Mouse (Mus musculus) heart, embryonic 15.5 days (tissue): Measurements from ENCODE around the gene Xylt1. TPM values are rescaled to one million over a fixed set of nuclear protein-coding genes. Genes with fewer than 3 reads are reported as not detected.

Experiments used
- ATAC-seq: fragments of 200-750 bp; cut with Nextera tagmentation; replicated peaks from 2 replicates; pipeline ENCODE4 v1.8.0; 2017; ENCODE audit warnings: low read depth, moderate TSS enrichment; ENCODE audit not compliant: insufficient number of reproducible peaks, insufficient read depth, low FRiP score
- H3K27ac ChIP-seq: fragments of 300-500 bp; sonication (generic); 2 replicates; pipeline ENCODE4 v1.5.1; 2015; ENCODE audit warnings: mild to moderate bottlenecking, inconsistent platforms
- H3K27me3 ChIP-seq: fragments of 300-500 bp; sonication (generic); 2 replicates; pipeline ENCODE4 v1.6.1; 2015; ENCODE audit warnings: inconsistent platforms
- H3K36me3 ChIP-seq: fragments of 300-500 bp; sonication (generic); 2 replicates; pipeline ENCODE4 v1.6.1; 2015; ENCODE audit warnings: mild to moderate bottlenecking, inconsistent platforms
- H3K4me1 ChIP-seq: fragments of 300-500 bp; sonication (generic); replicated peaks from 2 replicates; pipeline ENCODE4 v1.6.1; 2015; ENCODE audit warnings: inconsistent platforms
- H3K4me2 ChIP-seq: fragments of 300-500 bp; sonication (generic); 2 replicates; pipeline ENCODE4 v1.6.1; 2015; ENCODE audit warnings: inconsistent platforms, mild to moderate bottlenecking, moderate library complexity
- H3K4me3 ChIP-seq: fragments of 300-500 bp; sonication (generic); 2 replicates; pipeline ENCODE4 v1.5.1; 2015; ENCODE audit warnings: mild to moderate bottlenecking, inconsistent platforms
- H3K9ac ChIP-seq: fragments of 300-500 bp; sonication (generic); 2 replicates; pipeline ENCODE4 v1.6.1; 2015; ENCODE audit warnings: mild to moderate bottlenecking, inconsistent platforms
- H3K9me3 ChIP-seq: fragments of 300-500 bp; sonication (generic); replicated peaks from 2 replicates; pipeline ENCODE4 v1.6.1; 2016; ENCODE audit warnings: inconsistent platforms
- WGBS: fragments of 180-500 bp; shearing (Covaris S2); methylation state at CpG from one replicate; pipeline ENCODE4 v1.1.7; 2015; ENCODE audit warnings: mixed read lengths; 5-methylcytosine and 5-hydroxymethylcytosine counted together
- polyA plus RNA-seq: library from polyadenylated mRNA; unstranded; fragments of >200 nt; fragmentation: Nextera tagmentation; extraction: Ambion mirVana; gene quantifications from 2 replicates; pipeline ENCODE4 v1.2.1, GENCODE M21; 2015

The Xylt1 gene
- 0.91 and 1.3 TPM in 2 replicates for polyA plus RNA-seq

GRCm38 (mm10) chr7:117380418-117381187, at the start of gene Xylt1:
TSS of gene Xylt1 (plus strand) at chr7:117380979.
- Histone ChIP-seq H3K36me3 (no peaks in the 10 kb centered on the region), H3K4me3 (peak within 1 kb of the TSS; percentile 75), H3K4me1 (peaks cover 27% of the 10 kb centered on the region), H3K9me3 (no peaks in the 10 kb centered on the region), H3K27ac (peak within 1 kb of the TSS; percentile 82), H3K27me3 (peaks cover 4% of the 10 kb centered on the region; the same call in 1 of the 2 replicates), H3K4me2 (peak within 1 kb of the TSS; percentile 77), H3K9ac (peak within 1 kb of the TSS; percentile 68)
- ATAC-seq: peak; percentile 80
- 1% methylated on average over 57 of the region's 69 CpGs for WGBS

- ATAC-seq: no peak
- H3K9ac ChIP-seq: no peak overlapping the region
- no peaks in the 10 kb centered on the region for H3K4me1 ChIP-seq
- H3K4me2 ChIP-seq: no peak overlapping the region
- H3K27me3 ChIP-seq: no peaks in the 10 kb centered on the region
- H3K36me3 ChIP-seq: no peaks in the 10 kb centered on the region
- H3K27ac ChIP-seq: no peak overlapping the region
- no peak overlapping the region for H3K4me3 ChIP-seq
- no peaks in the 10 kb centered on the region for H3K9me3 ChIP-seq
- WGBS: 75% methylated on average over 5 of the region's 5 CpGs
These were observed 46.8 kb upstream of the Xylt1 start for GRCm38 (mm10) chr7:117333936-117334335.

- no peak overlapping the region for H3K4me2 ChIP-seq
- no peak overlapping the region for H3K9ac ChIP-seq
- H3K36me3 ChIP-seq: no peaks in the 10 kb centered on the region
- H3K4me3 ChIP-seq: no peak overlapping the region
- H3K9me3 ChIP-seq: no peaks in the 10 kb centered on the region
- 76% methylated on average over 2 of the region's 2 CpGs for WGBS
- peaks cover 18% of the 10 kb centered on the region for H3K4me1 ChIP-seq
- no peak overlapping the region for H3K27ac ChIP-seq
- no peaks in the 10 kb centered on the region for H3K27me3 ChIP-seq
- no peak for ATAC-seq
These were observed 24.5 kb upstream of the Xylt1 start for GRCm38 (mm10) chr7:117356316-117356715.

DNA sequence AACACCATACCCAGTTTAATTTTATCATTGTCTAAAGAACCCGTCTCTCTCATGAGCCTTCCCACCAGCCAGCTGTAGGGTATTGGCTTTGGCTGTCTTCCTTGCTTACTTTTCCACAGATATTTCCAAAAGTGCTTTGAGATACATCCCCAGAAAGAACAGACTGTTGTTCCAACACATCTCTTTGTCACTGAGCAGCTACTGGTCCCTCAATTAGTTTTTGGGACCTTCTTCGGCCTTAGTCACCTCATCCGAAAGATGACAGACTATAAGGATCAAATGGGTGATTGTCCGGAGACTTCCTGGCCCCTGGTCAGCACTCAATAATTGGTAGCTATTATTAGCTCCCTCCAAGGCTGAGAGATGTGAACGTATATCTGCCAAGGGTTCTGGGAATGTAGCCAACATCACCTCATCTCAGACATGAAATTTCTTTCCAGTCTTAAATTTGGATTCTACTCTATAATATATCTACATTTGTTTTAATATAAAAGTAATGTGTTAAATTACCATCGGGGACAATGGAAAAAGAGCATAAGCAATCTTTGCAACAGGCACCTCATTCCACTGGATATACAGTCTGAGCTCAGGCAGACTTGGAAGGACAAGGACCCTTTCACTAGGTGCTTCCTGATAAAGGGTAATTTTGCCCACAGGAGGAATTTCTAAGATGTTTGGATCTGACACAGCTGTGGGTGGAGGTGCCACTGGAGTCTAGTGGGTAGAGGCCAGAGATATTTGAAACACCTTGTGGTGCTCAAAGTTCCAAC, 23.2 kb upstream of the Xylt1 start:
- no peak overlapping the region for H3K9ac ChIP-seq
- no peaks in the 10 kb centered on the region for H3K27me3 ChIP-seq
- no peaks in the 10 kb centered on the region for H3K9me3 ChIP-seq
- no peaks in the 10 kb centered on the region for H3K36me3 ChIP-seq
- WGBS: 31% methylated on average over 6 of the region's 6 CpGs
- ATAC-seq: 0 out of 2 replicates have a peak, but pooled peaks have one; percentile 14
- H3K4me1 ChIP-seq: peaks cover 18% of the 10 kb centered on the region
- 0 out of 2 replicates have a peak overlapping the region, but pooled peaks have one; percentile 10 for H3K4me2 ChIP-seq
- peak overlapping the region; percentile 31 for H3K27ac ChIP-seq
- no peak overlapping the region for H3K4me3 ChIP-seq

GRCm38 (mm10) chr7:117361281-117361680, 19.5 kb upstream of the Xylt1 start:
- H3K4me3 ChIP-seq: no peak overlapping the region
- H3K36me3 ChIP-seq: no peaks in the 10 kb centered on the region
- no peak overlapping the region for H3K27ac ChIP-seq
- H3K9me3 ChIP-seq: no peaks in the 10 kb centered on the region
- ATAC-seq: no peak
- H3K9ac ChIP-seq: no peak overlapping the region
- 67% methylated on average over 2 of the region's 2 CpGs for WGBS
- H3K27me3 ChIP-seq: no peaks in the 10 kb centered on the region
- no peak overlapping the region for H3K4me2 ChIP-seq
- H3K4me1 ChIP-seq: peaks cover 9% of the 10 kb centered on the region

- no peak overlapping the region for H3K4me3 ChIP-seq
- no peak overlapping the region for H3K9ac ChIP-seq
- no peak overlapping the region for H3K27ac ChIP-seq
- H3K27me3 ChIP-seq: no peaks in the 10 kb centered on the region
- no peaks in the 10 kb centered on the region for H3K9me3 ChIP-seq
- H3K4me1 ChIP-seq: peaks cover 7% of the 10 kb centered on the region
- no peak overlapping the region for H3K4me2 ChIP-seq
- no peak for ATAC-seq
- WGBS: 70% methylated on average over 4 of the region's 4 CpGs
- no peaks in the 10 kb centered on the region for H3K36me3 ChIP-seq
These were observed 18.3 kb upstream of the Xylt1 start for GRCm38 (mm10) chr7:117362493-117362892.

- Histone ChIP-seq H3K9ac (no peak overlapping the region), H3K36me3 (no peaks in the 10 kb centered on the region), H3K27me3 (no peaks in the 10 kb centered on the region), H3K27ac (0 out of 2 replicates have a peak overlapping the region, but pooled peaks have one; percentile 55), H3K4me3 (no peak overlapping the region), H3K4me2 (no peak overlapping the region), H3K9me3 (no peaks in the 10 kb centered on the region), H3K4me1 (peaks cover 7% of the 10 kb centered on the region)
- ATAC-seq: no peak
- WGBS: 51% methylated on average over 6 of the region's 6 CpGs
These were observed 12.0 kb upstream of the Xylt1 start for GRCm38 (mm10) chr7:117368647-117369289.

GRCm38 (mm10) chr7:117369290-117369941, 11.4 kb upstream of the Xylt1 start:
- H3K27ac ChIP-seq: peak overlapping the region; percentile 55; the same call in 1 of the 2 replicates
- H3K27me3 ChIP-seq: no peaks in the 10 kb centered on the region

DNA sequence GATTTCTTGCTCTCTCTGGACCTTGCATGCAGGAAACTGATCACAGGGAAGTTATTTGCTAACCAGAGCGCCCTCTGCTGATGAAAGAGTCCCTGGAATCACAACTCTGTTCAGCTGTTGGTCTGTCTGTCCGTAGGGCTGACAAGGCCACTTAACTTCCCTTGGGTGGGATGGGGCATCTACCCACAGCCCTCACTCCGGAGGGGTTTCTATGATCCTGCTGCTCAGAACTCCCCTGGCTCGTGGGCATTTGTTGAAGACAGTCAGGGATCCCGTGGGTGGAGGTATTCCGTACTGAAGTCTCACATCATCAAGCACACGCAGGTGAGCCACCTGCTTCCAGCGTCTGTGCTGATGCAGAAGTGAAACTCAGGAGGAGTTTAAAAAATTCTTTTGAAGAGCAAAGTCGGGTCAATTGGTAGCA, 4.9 kb upstream of the Xylt1 start:
- WGBS: 33% methylated on average over 9 of the region's 9 CpGs
- Histone ChIP-seq H3K36me3 (no peaks in the 10 kb centered on the region), H3K4me3 (no peak overlapping the region), H3K27ac (no peak overlapping the region), H3K4me1 (peaks cover 13% of the 10 kb centered on the region; the same call in 1 of the 2 replicates), H3K9me3 (no peaks in the 10 kb centered on the region), H3K27me3 (peaks cover 4% of the 10 kb centered on the region; the same call in 1 of the 2 replicates), H3K4me2 (no peak overlapping the region), H3K9ac (no peak overlapping the region)
- no peak for ATAC-seq

More at GRCm38 (mm10) chr7:117369290-117369941, 11.4 kb upstream of the Xylt1 start:
- ATAC-seq: no peak
- H3K36me3 ChIP-seq: no peaks in the 10 kb centered on the region
- no peaks in the 10 kb centered on the region for H3K9me3 ChIP-seq
- H3K9ac ChIP-seq: no peak overlapping the region
- no peak overlapping the region for H3K4me3 ChIP-seq
- WGBS: 58% methylated on average over 5 of the region's 5 CpGs
- H3K4me2 ChIP-seq: no peak overlapping the region
- H3K4me1 ChIP-seq: peaks cover 7% of the 10 kb centered on the region

DNA sequence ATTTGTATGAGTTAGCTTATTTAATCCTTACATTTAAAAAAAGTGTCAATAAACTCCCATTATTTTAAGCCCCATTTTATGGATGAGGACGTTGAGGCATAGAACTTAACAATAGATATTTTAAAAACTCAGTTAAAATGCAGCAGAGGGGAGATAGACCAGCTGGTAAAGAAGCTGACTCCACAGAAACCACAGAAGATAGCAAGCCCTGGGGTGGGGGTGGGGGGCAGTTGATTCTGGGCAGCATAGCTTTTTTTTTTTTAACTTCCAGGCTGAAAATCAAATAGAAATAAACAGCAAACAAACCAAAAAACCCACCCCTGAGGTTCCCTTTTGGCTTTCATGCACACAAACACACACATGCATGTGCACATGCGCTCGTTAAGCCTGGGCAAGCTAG, 3.6 kb upstream of the Xylt1 start:
- H3K36me3 ChIP-seq: no peaks in the 10 kb centered on the region
- WGBS: 67% methylated on average over 3 of the region's 3 CpGs
- H3K4me3 ChIP-seq: no peak overlapping the region
- no peak overlapping the region for H3K4me2 ChIP-seq
- peaks cover 4% of the 10 kb centered on the region; the same call in 1 of the 2 replicates for H3K27me3 ChIP-seq
- ATAC-seq: no peak
- H3K27ac ChIP-seq: no peak overlapping the region
- H3K9ac ChIP-seq: no peak overlapping the region
- H3K4me1 ChIP-seq: peaks cover 18% of the 10 kb centered on the region
- H3K9me3 ChIP-seq: no peaks in the 10 kb centered on the region
